ENCODE assay signal across 9 mouse cellular contexts in genomic region chr2:165692944-165693660, GRCm38 (mm10).
DNase-seq lines count a peak whose midpoint lies in the region; ATAC-seq and TF ChIP-seq lines count a peak whose summit lies in the region.
"Had no signal": no experiment of that assay in that cellular context is flagged by ENCODE, and none has a peak within 500 bp of the region (broad histone marks: within the 10 kb centered on the region; RNA-seq: fewer than 3 reads in every experiment).

No protein-coding gene starts in this region.

- no peak for DNase-seq in midbrain, postnatal 0 days (ENCODE audit: low spot score)
- peak; percentile 59 to 70 for DNase-seq in cerebellum, postnatal 36 days
- peak; percentile 76 for DNase-seq in lung, postnatal 25 days (ENCODE audit: low spot score)
- DNase-seq in thymus, postnatal 10 days (ENCODE audit: low spot score in 2 of 2), result no peak
- no peak for DNase-seq in forebrain, embryonic 11.5 days (ENCODE audit: low spot score)
- DNase-seq: liver, embryonic 13.5 days had no signal

- H3K36me3 ChIP-seq in midbrain, postnatal 0 days (ENCODE audit: insufficient read depth, low read length), result no peaks in the 10 kb centered on the region
- H3K36me3 ChIP-seq in midbrain, embryonic 15.5 days (replicated peaks), result no peaks in the 10 kb centered on the region
- no peaks in the 10 kb centered on the region for H3K36me3 ChIP-seq in intestine, postnatal 0 days (ENCODE audit: control insufficient read depth, insufficient read depth)
- no peaks in the 10 kb centered on the region for H3K36me3 ChIP-seq in forebrain, embryonic 15.5 days
- H3K36me3 ChIP-seq in forebrain, embryonic 11.5 days (ENCODE audit: control insufficient read depth, insufficient read depth, low read length), result no peaks in the 10 kb centered on the region
- H3K36me3 ChIP-seq: liver, embryonic 13.5 days had no signal

- ATAC-seq in midbrain, postnatal 0 days (ENCODE audit: low FRiP score), result no peak
- ATAC-seq in midbrain, embryonic 15.5 days (replicated peaks), result no peak
- ATAC-seq in intestine, postnatal 0 days, result 0 out of 2 replicates have a peak, but pooled peaks have one; percentile 22
- ATAC-seq in forebrain, embryonic 15.5 days (replicated peaks), result no peak
- no peak for ATAC-seq in forebrain, embryonic 11.5 days (replicated peaks; ENCODE audit: low FRiP score)

- no peak overlapping the region for H3K4me2 ChIP-seq in midbrain, postnatal 0 days (ENCODE audit: low read depth, low read length, poor library complexity, severe bottlenecking)
- no peak overlapping the region for H3K4me2 ChIP-seq in midbrain, embryonic 15.5 days
- H3K4me2 ChIP-seq in intestine, postnatal 0 days (replicated peaks; ENCODE audit: low read depth), result no peak overlapping the region
- no peak overlapping the region for H3K4me2 ChIP-seq in forebrain, embryonic 15.5 days (replicated peaks)
- no peak overlapping the region for H3K4me2 ChIP-seq in forebrain, embryonic 11.5 days (ENCODE audit: low read depth, low read length, severe bottlenecking)
- H3K4me2 ChIP-seq: liver, embryonic 13.5 days had no signal

- no peaks in the 10 kb centered on the region for H3K4me1 ChIP-seq in midbrain, postnatal 0 days (ENCODE audit: insufficient read depth, low read length)
- H3K4me1 ChIP-seq in midbrain, embryonic 15.5 days, result 0 out of 2 replicates have a peak, but pooled peaks cover 4% of the 10 kb centered on the region
- no peaks in the 10 kb centered on the region for H3K4me1 ChIP-seq in intestine, postnatal 0 days (replicated peaks; ENCODE audit: control insufficient read depth, insufficient read depth, low read length)
- H3K4me1 ChIP-seq in forebrain, embryonic 15.5 days, result no peaks in the 10 kb centered on the region
- H3K4me1 ChIP-seq in forebrain, embryonic 11.5 days (replicated peaks; ENCODE audit: control insufficient read depth, insufficient read depth, low read length), result no peaks in the 10 kb centered on the region
- H3K4me1 ChIP-seq: liver, embryonic 13.5 days had no signal

- no peak overlapping the region for H3K27ac ChIP-seq in midbrain, postnatal 0 days (ENCODE audit: low read depth, low read length)
- no peak overlapping the region for H3K27ac ChIP-seq in midbrain, embryonic 15.5 days
- H3K27ac ChIP-seq in intestine, postnatal 0 days (ENCODE audit: low read depth, low read length), result no peak overlapping the region
- no peak overlapping the region for H3K27ac ChIP-seq in forebrain, embryonic 15.5 days (replicated peaks)
- H3K27ac ChIP-seq in forebrain, embryonic 11.5 days (ENCODE audit: low read depth, low read length), result no peak overlapping the region
- H3K27ac ChIP-seq: liver, embryonic 13.5 days had no signal

- H3K9ac ChIP-seq in midbrain, postnatal 0 days (replicated peaks; ENCODE audit: low read length, poor library complexity, severe bottlenecking), result no peak overlapping the region
- no peak overlapping the region for H3K9ac ChIP-seq in midbrain, embryonic 15.5 days
- no peak overlapping the region for H3K9ac ChIP-seq in intestine, postnatal 0 days (ENCODE audit: low read depth, low read length)
- no peak overlapping the region for H3K9ac ChIP-seq in forebrain, embryonic 15.5 days (replicated peaks)
- H3K9ac ChIP-seq in forebrain, embryonic 11.5 days (ENCODE audit: low read length), result no peak overlapping the region
- H3K9ac ChIP-seq: liver, embryonic 13.5 days had no signal

- 69% methylated on average over 4 of the region's 4 CpGs for WGBS in midbrain, postnatal 0 days
- 76% methylated on average over 4 of the region's 4 CpGs for WGBS in midbrain, embryonic 15.5 days
- WGBS in intestine, postnatal 0 days, result 29% methylated on average over 4 of the region's 4 CpGs
- WGBS in forebrain, embryonic 15.5 days, result 79% methylated on average over 4 of the region's 4 CpGs
- 87% methylated on average over 4 of the region's 4 CpGs for WGBS in forebrain, embryonic 11.5 days

- TF ChIP-seq CTCF in midbrain, postnatal 0 days (IDR thresholded peaks at IDR 0.05), result peak; percentile 24
- peak; percentile 59 for TF ChIP-seq CTCF in intestine, postnatal 0 days (IDR thresholded peaks at IDR 0.05; ENCODE audit: low read depth)

- H3K27me3 ChIP-seq in midbrain, postnatal 0 days (ENCODE audit: insufficient read depth, low read length), result no peaks in the 10 kb centered on the region
- no peaks in the 10 kb centered on the region for H3K27me3 ChIP-seq in midbrain, embryonic 15.5 days (replicated peaks)
- H3K27me3 ChIP-seq in intestine, postnatal 0 days (replicated peaks; ENCODE audit: control insufficient read depth, insufficient read depth, low read length), result no peaks in the 10 kb centered on the region
- no peaks in the 10 kb centered on the region for H3K27me3 ChIP-seq in forebrain, embryonic 15.5 days
- no peaks in the 10 kb centered on the region for H3K27me3 ChIP-seq in forebrain, embryonic 11.5 days (ENCODE audit: control insufficient read depth, insufficient read depth, low read length)
- H3K27me3 ChIP-seq: liver, embryonic 13.5 days had no signal

- no peak overlapping the region for H3K4me3 ChIP-seq in midbrain, postnatal 0 days (ENCODE audit: low read depth, low read length)
- H3K4me3 ChIP-seq in midbrain, embryonic 15.5 days, result no peak overlapping the region
- no peak overlapping the region for H3K4me3 ChIP-seq in intestine, postnatal 0 days (ENCODE audit: low read depth, low read length)
- H3K4me3 ChIP-seq in forebrain, embryonic 15.5 days, result no peak overlapping the region
- H3K4me3 ChIP-seq in forebrain, embryonic 11.5 days (ENCODE audit: low read depth, low read length), result no peak overlapping the region
- H3K4me3 ChIP-seq: liver, embryonic 13.5 days had no signal

- H3K9me3 ChIP-seq in midbrain, postnatal 0 days (ENCODE audit: low read length), result no peaks in the 10 kb centered on the region
- no peaks in the 10 kb centered on the region for H3K9me3 ChIP-seq in midbrain, embryonic 15.5 days
- no peaks in the 10 kb centered on the region for H3K9me3 ChIP-seq in intestine, postnatal 0 days (ENCODE audit: control insufficient read depth)
- H3K9me3 ChIP-seq in forebrain, embryonic 15.5 days, result no peaks in the 10 kb centered on the region
- no peaks in the 10 kb centered on the region for H3K9me3 ChIP-seq in forebrain, embryonic 11.5 days (ENCODE audit: control insufficient read depth, low read length)
- H3K9me3 ChIP-seq: liver, embryonic 13.5 days had no signal

Comparison
In these comparisons a context has a peak if more than half of its experiments do, and no peak if none do; other contexts are left out.
1. DNase-seq: peak in cerebellum, postnatal 36 days (2 of 2) and lung, postnatal 25 days (single experiment); none in midbrain, postnatal 0 days (single experiment), thymus, postnatal 10 days (0 of 2) and forebrain, embryonic 11.5 days (single experiment).